Comparison of ENCODE assay signal across 12 mouse cellular contexts in the genomic region with DNA sequence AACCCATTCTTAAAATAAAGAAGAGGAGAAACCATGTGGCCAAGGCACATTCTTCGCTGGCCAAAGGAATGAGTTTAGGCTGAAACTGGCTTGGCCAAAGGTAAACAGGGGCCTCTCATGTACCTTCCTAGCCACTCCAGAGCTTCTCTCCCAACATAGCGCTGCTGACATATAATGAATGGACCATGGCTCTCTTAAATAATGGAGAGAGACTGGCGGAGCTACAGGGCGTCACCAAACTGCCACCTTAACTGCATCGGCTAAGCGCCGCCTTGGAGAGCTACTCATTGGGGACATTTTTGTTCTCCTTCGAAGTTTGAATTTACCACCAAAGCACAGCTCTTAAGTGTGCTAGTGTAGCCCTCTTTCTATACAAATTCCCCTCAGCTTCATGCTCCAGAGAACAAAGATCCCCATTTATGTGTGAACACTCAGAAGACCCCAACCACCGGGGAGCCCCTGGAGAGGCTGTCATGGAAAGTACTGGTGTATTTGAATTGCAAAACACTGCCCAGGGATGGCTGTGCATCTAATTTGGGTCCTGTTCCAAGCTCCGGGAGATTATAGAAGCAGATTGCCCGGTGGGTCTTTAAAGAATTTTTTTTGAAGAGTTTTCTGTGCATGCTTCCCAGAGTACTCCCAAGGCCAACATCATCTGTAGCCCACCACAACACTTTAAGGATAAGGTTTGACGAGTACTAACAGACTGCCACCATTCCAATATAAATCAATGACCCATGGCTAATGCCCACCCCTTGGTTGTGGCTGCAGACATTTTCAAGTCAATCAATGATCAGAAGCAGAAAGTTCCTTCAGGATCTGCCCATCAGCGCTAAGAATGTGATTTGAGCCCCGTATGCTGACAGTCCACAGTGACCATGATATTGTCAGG.
DNase-seq lines count a peak whose midpoint lies in the region; ATAC-seq lines count a peak whose summit lies in the region.
"Had no signal": no experiment of that assay in that cellular context is flagged by ENCODE, and none has a peak within 500 bp of the region (broad histone marks: within the 10 kb centered on the region; RNA-seq: fewer than 3 reads in every experiment).

No protein-coding gene starts in this region.

- WGBS in lung, embryonic 16.5 days: 66% methylated on average over 14 of the region's 14 CpGs
- 28% methylated on average over 14 of the region's 14 CpGs for WGBS in hindbrain, embryonic 13.5 days
- 46% methylated on average over 14 of the region's 14 CpGs for WGBS in midbrain, embryonic 13.5 days

- no peaks in the 10 kb centered on the region for H3K27me3 ChIP-seq in lung, embryonic 16.5 days (ENCODE audit: control insufficient read depth, insufficient read depth, low read depth, low read length)
- no peaks in the 10 kb centered on the region for H3K27me3 ChIP-seq in hindbrain, embryonic 13.5 days
- no peaks in the 10 kb centered on the region for H3K27me3 ChIP-seq in midbrain, embryonic 13.5 days

- no peak overlapping the region for H3K4me2 ChIP-seq in lung, embryonic 16.5 days (ENCODE audit: low read depth, low read length)
- no peak overlapping the region for H3K4me2 ChIP-seq in hindbrain, embryonic 13.5 days
- H3K4me2 ChIP-seq in midbrain, embryonic 13.5 days (replicated peaks): no peak overlapping the region

- H3K9ac ChIP-seq in lung, embryonic 16.5 days (ENCODE audit: low read length): no peak overlapping the region
- no peak overlapping the region for H3K9ac ChIP-seq in hindbrain, embryonic 13.5 days
- no peak overlapping the region for H3K9ac ChIP-seq in midbrain, embryonic 13.5 days (replicated peaks)
- H3K9ac ChIP-seq: liver, embryonic 14.5 days had no signal

- 0 out of 2 replicates have a peak overlapping the region, but pooled peaks have one; percentile 16 for H3K27ac ChIP-seq in lung, embryonic 16.5 days (ENCODE audit: low read length)
- peak overlapping the region; percentile 59; the same call in 1 of the 2 replicates for H3K27ac ChIP-seq in hindbrain, embryonic 13.5 days
- peak overlapping the region; percentile 51 for H3K27ac ChIP-seq in midbrain, embryonic 13.5 days
- H3K27ac ChIP-seq: liver, embryonic 14.5 days had no signal

- H3K4me1 ChIP-seq in lung, embryonic 16.5 days (replicated peaks; ENCODE audit: control insufficient read depth, insufficient read depth, low read length): peaks cover 16% of the 10 kb centered on the region
- H3K4me1 ChIP-seq in hindbrain, embryonic 13.5 days (replicated peaks): peaks cover 24% of the 10 kb centered on the region
- H3K4me1 ChIP-seq in midbrain, embryonic 13.5 days (replicated peaks): peaks cover 14% of the 10 kb centered on the region

- H3K9me3 ChIP-seq in lung, embryonic 16.5 days (ENCODE audit: control insufficient read depth, low read length): no peaks in the 10 kb centered on the region
- no peaks in the 10 kb centered on the region for H3K9me3 ChIP-seq in hindbrain, embryonic 13.5 days
- no peaks in the 10 kb centered on the region for H3K9me3 ChIP-seq in midbrain, embryonic 13.5 days

- no peak for ATAC-seq in lung, embryonic 16.5 days (ENCODE audit: low read depth)
- peak; percentile 62 for ATAC-seq in hindbrain, embryonic 13.5 days (ENCODE audit: low FRiP score)
- peak; percentile 75 for ATAC-seq in midbrain, embryonic 13.5 days

- H3K36me3 ChIP-seq in lung, embryonic 16.5 days (ENCODE audit: control insufficient read depth, insufficient read depth, low read length): no peaks in the 10 kb centered on the region
- no peaks in the 10 kb centered on the region for H3K36me3 ChIP-seq in hindbrain, embryonic 13.5 days
- H3K36me3 ChIP-seq in midbrain, embryonic 13.5 days: no peaks in the 10 kb centered on the region

- no peak for DNase-seq in lung, postnatal 14 days
- no peak for DNase-seq in cerebellum, postnatal 25 days
- DNase-seq in kidney, postnatal 10 days: no peak
- DNase-seq in thymus, postnatal 0 days (ENCODE audit: low spot score): no peak
- DNase-seq: cerebellum, adult 2 months; kidney, adult 9 months; lung, postnatal 4 days; right cerebral cortex, postnatal 25 days had no signal

- no peak overlapping the region for H3K4me3 ChIP-seq in lung, embryonic 16.5 days (ENCODE audit: low read length)
- no peak overlapping the region for H3K4me3 ChIP-seq in hindbrain, embryonic 13.5 days
- no peak overlapping the region for H3K4me3 ChIP-seq in midbrain, embryonic 13.5 days (replicated peaks)
